Mouse (Mus musculus) MEL (cell line): ENCODE measurements around the gene Atp6v1g2.

Experiments
- MAFK ChIP-seq: IDR thresholded peaks from 2 replicates; pipeline ENCODE4 v1.6.1; 2011; ENCODE audit warnings: low read depth, mild to moderate bottlenecking, low read length, improper control_type of control experiment, borderline replicate concordance
- POLR2A ChIP-seq, 2 experiments: IDR thresholded peaks; 2 replicates each; pipeline ENCODE4 v1.6.1; 2011 to 2012; ENCODE audit warnings: low read length in 2 of 2, mild to moderate bottlenecking in 2 of 2, control low read depth in 1 of 2, improper control_type of control experiment in 1 of 2, low read depth in 1 of 2, moderate library complexity in 1 of 2; ENCODE audit not compliant: control insufficient read depth in 1 of 2, insufficient read depth in 1 of 2, poor library complexity in 1 of 2
- ZKSCAN1 ChIP-seq: IDR thresholded peaks from 2 replicates; pipeline ENCODE4 v1.6.1; 2012; ENCODE audit warnings: low read depth, mild to moderate bottlenecking, inconsistent platforms, low read length, improper control_type of control experiment, moderate library complexity

- TF ChIP-seq ZKSCAN1: no peak
- peak in 1 of 2 experiments; percentile 41; a peak in 1 of 4 replicates for TF ChIP-seq POLR2A (IDR thresholded peaks at IDR 0.05; ENCODE audit: control insufficient read depth in 1 of 2, insufficient read depth in 1 of 2, low read depth in 1 of 2, low read length in 2 of 2, poor library complexity in 1 of 2)
- no peak for TF ChIP-seq MAFK
Observed at GRCm38 (mm10) chr17:35236390-35236746, 2.9 kb downstream of the Atp6v1g2 start.
